Mouse (Mus musculus) heart, adult 2 months (tissue): ENCODE measurements around the gene Slc27a1.

Source experiments
- CTCF ChIP-seq: fragments of 200-600 bp; IDR thresholded peaks from 2 replicates; pipeline ENCODE4 v1.8.1; 2022; ENCODE audit warnings: antibody characterized with exemption, mild to moderate bottlenecking, moderate library complexity
- POLR2A ChIP-seq: fragments of 200-500 bp; IDR thresholded peaks from 2 replicates; pipeline ENCODE4 v1.6.1; 2011; ENCODE audit warnings: mild to moderate bottlenecking, low read depth, low read length, control low read depth; ENCODE audit not compliant: insufficient read depth

DNA sequence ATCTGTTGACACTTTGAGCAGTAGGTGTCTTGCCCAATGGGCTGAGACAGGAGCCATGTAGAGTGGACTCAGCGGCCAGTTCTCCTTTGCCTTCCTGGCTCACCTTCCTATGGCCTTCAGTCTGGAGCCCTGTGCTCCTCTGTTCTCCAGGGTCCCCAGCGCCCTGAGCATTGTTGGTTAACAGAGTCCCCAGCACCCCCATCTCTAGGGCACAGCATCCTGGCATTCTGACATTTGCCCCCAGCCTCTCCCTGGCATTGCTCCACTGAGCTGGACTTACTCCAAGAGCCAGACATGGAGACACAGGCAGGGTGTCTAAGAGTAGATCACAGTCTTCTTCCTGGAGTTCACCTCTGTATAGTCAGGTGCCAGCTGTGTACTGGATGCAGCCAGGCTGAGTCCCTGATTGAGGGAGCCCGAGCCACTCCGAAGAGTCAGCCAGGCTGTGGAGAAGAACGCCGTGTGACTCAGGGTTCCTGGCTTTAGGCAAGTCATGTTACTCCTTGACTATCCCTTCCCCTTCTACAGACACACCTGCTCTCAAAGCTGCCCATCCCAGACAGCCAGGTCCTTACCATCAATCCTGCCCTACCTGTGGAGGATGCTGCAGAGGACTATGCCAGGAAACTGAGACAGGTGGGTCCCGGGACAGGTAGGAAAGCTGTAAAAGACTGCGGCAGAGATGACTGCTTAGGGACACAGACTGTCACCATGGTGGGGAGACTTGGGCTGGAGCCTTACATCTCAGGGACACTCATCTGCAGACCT lies 25.1 kb downstream of the Slc27a1 start:
- TF ChIP-seq POLR2A (no peak), CTCF (no peak)
